Mouse (Mus musculus): ENCODE measurements around the gene Isyna1. TPM values are rescaled to one million over a fixed set of nuclear protein-coding genes. Genes with fewer than 3 reads are reported as not detected.

Gene Isyna1
- total and polyA plus RNA-seq, 3 experiments: 84.1 to 189 TPM; not detected in 1

- no peak for TF ChIP-seq POLR2AphosphoS2 (IDR thresholded peaks at IDR 0.05; ENCODE audit: low read length)
- TF ChIP-seq MYC (IDR thresholded peaks at IDR 0.05; ENCODE audit: low read depth, low read length): 0 out of 2 replicates have a peak, but pooled peaks have one; percentile 43
- no peak for TF ChIP-seq MEF2A (IDR thresholded peaks at IDR 0.05; ENCODE audit: extremely low read depth, insufficient replicate concordance, low read depth, low read length, poor library complexity, severe bottlenecking)
- TF ChIP-seq POLR2A (IDR thresholded peaks at IDR 0.05; ENCODE audit: control insufficient read depth in 1 of 2, insufficient read depth in 1 of 2, low read depth in 1 of 2, low read length in 2 of 2, poor library complexity in 1 of 2): peak in 1 of 2 experiments; percentile 45; a peak in 3 of 4 replicates
- peak; percentile 82 for TF ChIP-seq ZNF384 (IDR thresholded peaks at IDR 0.05; ENCODE audit: low read depth, low read length)
These were observed 16.9 kb downstream of the Isyna1 start (continued) for GRCm38 (mm10) chr8:70610796-70611771.

GRCm38 (mm10) chr8:70611849-70612248, 17.7 kb downstream of the Isyna1 start:
- H3K9me3 ChIP-seq (replicated peaks; ENCODE audit: insufficient read depth, low read length): no peaks in the 10 kb centered on the region
- H3K4me1 ChIP-seq (ENCODE audit: control insufficient read depth in 1 of 2, insufficient read depth in 2 of 2, low read length in 2 of 2): peaks cover 2 to 17% of the 10 kb centered on the region in 2 experiments
- no peaks in the 10 kb centered on the region for H3K27me3 ChIP-seq (ENCODE audit: control insufficient read depth in 1 of 2, insufficient read depth in 2 of 2, low read length in 2 of 2)
- peak overlapping the region; percentile 74 to 92 for H3K4me3 ChIP-seq (ENCODE audit: control insufficient read depth in 1 of 2, insufficient read depth in 1 of 2, low read depth in 2 of 2, low read length in 2 of 2)
- peaks cover 17% of the 10 kb centered on the region for H3K79me2 ChIP-seq (ENCODE audit: control insufficient read depth, insufficient read depth, low read length, poor library complexity)
- H3K36me3 ChIP-seq (ENCODE audit: control insufficient read depth in 1 of 2, insufficient read depth in 2 of 2, low read length in 2 of 2): peaks cover 0 to 8% of the 10 kb centered on the region in 2 experiments; a peak in 2 of 4 replicates
- H3K27ac ChIP-seq (ENCODE audit: control insufficient read depth, low read depth, low read length): peak overlapping the region; percentile 79
- peak; percentile 94 for DNase-seq (ENCODE audit: low read depth, low spot score)
- H3K9ac ChIP-seq (ENCODE audit: control insufficient read depth, low read depth, low read length, poor library complexity, severe bottlenecking): peak overlapping the region; percentile 81
- peak; percentile 72; the same call in 1 of the 2 replicates for TF ChIP-seq MYC (IDR thresholded peaks at IDR 0.05; ENCODE audit: low read depth, low read length)
- TF ChIP-seq TBP (IDR thresholded peaks at IDR 0.05; ENCODE audit: low read depth, low read length): peak; percentile 54
- peak; percentile 92 for TF ChIP-seq RAD21 (IDR thresholded peaks at IDR 0.05; ENCODE audit: low read depth, low read length)
- TF ChIP-seq BHLHE40 (IDR thresholded peaks at IDR 0.05; ENCODE audit: borderline replicate concordance, low read depth, low read length): peak; percentile 60; the same call in 1 of the 2 replicates
- 0 out of 2 replicates have a peak, but pooled peaks have one; percentile 85 for TF ChIP-seq CHD1 (IDR thresholded peaks at IDR 0.05; ENCODE audit: low read depth, low read length)
- TF ChIP-seq MAZ (IDR thresholded peaks at IDR 0.05; ENCODE audit: low read depth, low read length): peak; percentile 72; the same call in 1 of the 2 replicates
- TF ChIP-seq TAL1 (IDR thresholded peaks at IDR 0.05; ENCODE audit: low read length): 0 out of 2 replicates have a peak, but pooled peaks have one; percentile 9
- peak; percentile 34; the same call in 1 of the 2 replicates for TF ChIP-seq ETS1 (IDR thresholded peaks at IDR 0.05; ENCODE audit: low read depth, low read length)
- peak; percentile 90 for TF ChIP-seq SMC3 (IDR thresholded peaks at IDR 0.05; ENCODE audit: low read depth, low read length)
- TF ChIP-seq E2F4 (IDR thresholded peaks at IDR 0.05; ENCODE audit: borderline replicate concordance, low read depth, low read length): no peak
- TF ChIP-seq USF1 (IDR thresholded peaks at IDR 0.05; ENCODE audit: low read depth, low read length): peak; percentile 17; the same call in 1 of the 2 replicates
- peak; percentile 86 for TF ChIP-seq ZC3H11A (IDR thresholded peaks at IDR 0.05; ENCODE audit: low read depth, low read length)
- no peak for TF ChIP-seq NELFE (IDR thresholded peaks at IDR 0.05; ENCODE audit: low read depth, low read length)
- no peak for TF ChIP-seq POLR2A (IDR thresholded peaks at IDR 0.05; ENCODE audit: control insufficient read depth in 1 of 2, insufficient read depth in 1 of 2, low read depth in 1 of 2, low read length in 2 of 2, poor library complexity in 1 of 2)
- no peak; the same call in none of the 2 replicates for TF ChIP-seq MXI1 (IDR thresholded peaks at IDR 0.05; ENCODE audit: low read depth, low read length)
- no peak for TF ChIP-seq ZNF384 (IDR thresholded peaks at IDR 0.05; ENCODE audit: low read depth, low read length)
- TF ChIP-seq ELF1 (IDR thresholded peaks at IDR 0.05; ENCODE audit: low read depth, low read length): no peak
- TF ChIP-seq UBTF (IDR thresholded peaks at IDR 0.05; ENCODE audit: borderline replicate concordance, insufficient read depth, low read depth, low read length): no peak
- TF ChIP-seq ZMIZ1 (IDR thresholded peaks at IDR 0.05; ENCODE audit: low read depth, low read length): no peak
- no peak for TF ChIP-seq GATA1 (IDR thresholded peaks at IDR 0.05; ENCODE audit: low read depth, low read length)
- peak; percentile 65; the same call in 1 of the 2 replicates for TF ChIP-seq SIN3A (IDR thresholded peaks at IDR 0.05; ENCODE audit: low read length)
- TF ChIP-seq HCFC1 (IDR thresholded peaks at IDR 0.05; ENCODE audit: low read depth, low read length): peak; percentile 16; the same call in 1 of the 2 replicates
- no peak for TF ChIP-seq POLR2AphosphoS5 (IDR thresholded peaks at IDR 0.05; ENCODE audit: borderline replicate concordance, low read depth, low read length)
- no peak for TF ChIP-seq CHD2 (IDR thresholded peaks at IDR 0.05; ENCODE audit: low read length)
- peak; percentile 51 for TF ChIP-seq RCOR1 (IDR thresholded peaks at IDR 0.05; ENCODE audit: low read depth, low read length)
- no peak for TF ChIP-seq ZKSCAN1 (IDR thresholded peaks at IDR 0.05; ENCODE audit: low read depth, low read length)
- TF ChIP-seq USF2 (IDR thresholded peaks at IDR 0.05; ENCODE audit: borderline replicate concordance in 1 of 2, insufficient read depth in 1 of 2, low read depth in 1 of 2, low read length in 2 of 2): no peak
- TF ChIP-seq TCF12 (IDR thresholded peaks at IDR 0.05; ENCODE audit: low read depth, low read length): no peak; the same call in 1 of the 2 replicates

All from MEL (cell line).